Mouse (Mus musculus) granulocyte monocyte progenitor cell, adult 5-6 weeks (primary cell): ENCODE measurements around the gene Csdc2. TPM values are rescaled to one million over a fixed set of nuclear protein-coding genes. Genes with fewer than 3 reads are reported as not detected.
"Not testable (repeated sequence)": the region's sequence is repeated elsewhere in the genome, so short reads cannot be mapped to it uniquely, and the experiment has no call there.

Source experiments
- ATAC-seq: replicated peaks from 2 replicates; pipeline ENCODE4 v1.8.0; 2016; ENCODE audit warnings: mild to moderate bottlenecking, moderate TSS enrichment, inconsistent platforms; ENCODE audit not compliant: poor library complexity, severe bottlenecking
- total RNA-seq, 2 experiments: library from RNA; stranded (forward) in 1 of 2; stranded (reverse) in 1 of 2; fragments of 200-712, 200-1000 nt in 1 of 2; fragments of >200 nt in 1 of 2; fragmentation: Nextera tagmentation in 1 of 2; gene quantifications; 2 replicates each; pipeline ENCODE4 v1.2.3; 2014 to 2017

The Csdc2 gene
- not detected in 2 replicates for total RNA-seq (2014; fragmentation: Nextera tagmentation)
- total RNA-seq (2017) = not detected in 2 replicates

GRCm38 (mm10) chr15:81936679-81937078, at the start of gene Csdc2:
Gene Csdc2, plus strand, starts transcription at chr15:81936759.
- ATAC-seq = no peak

GRCm38 (mm10) chr15:81886795-81887550, 49.6 kb upstream of the Csdc2 start:
- peak; percentile 33; the same call in 1 of the 2 replicates for ATAC-seq

GRCm38 (mm10) chr15:81889175-81889574, 47.4 kb upstream of the Csdc2 start:
- no peak for ATAC-seq

GRCm38 (mm10) chr15:81891140-81891802, 45.3 kb upstream of the Csdc2 start:
- no peak for ATAC-seq

- ATAC-seq = no peak
Observed at GRCm38 (mm10) chr15:81891822-81892580, 44.6 kb upstream of the Csdc2 start.

- ATAC-seq = no peak
Observed at GRCm38 (mm10) chr15:81894002-81894401, 42.6 kb upstream of the Csdc2 start.

- no peak for ATAC-seq
Observed at GRCm38 (mm10) chr15:81896407-81896806, 40.2 kb upstream of the Csdc2 start.

GRCm38 (mm10) chr15:81897607-81898285, 38.8 kb upstream of the Csdc2 start:
- ATAC-seq = no peak

- ATAC-seq = no peak
Observed at GRCm38 (mm10) chr15:81898751-81899150, 37.8 kb upstream of the Csdc2 start.

- peak; percentile 56; the same call in 1 of the 2 replicates for ATAC-seq
Observed at GRCm38 (mm10) chr15:81904939-81905338, 31.6 kb upstream of the Csdc2 start.

- no peak for ATAC-seq
Observed at GRCm38 (mm10) chr15:81907953-81908352, 28.6 kb upstream of the Csdc2 start.

- ATAC-seq = not testable (repeated sequence)
Observed at GRCm38 (mm10) chr15:81908767-81909166, 27.8 kb upstream of the Csdc2 start.

GRCm38 (mm10) chr15:81912498-81912897, 24.1 kb upstream of the Csdc2 start:
- ATAC-seq = no peak

GRCm38 (mm10) chr15:81914668-81915067, 21.9 kb upstream of the Csdc2 start:
- no peak for ATAC-seq

GRCm38 (mm10) chr15:81915663-81916062, 20.9 kb upstream of the Csdc2 start:
- no peak for ATAC-seq

GRCm38 (mm10) chr15:81917201-81917600, 19.4 kb upstream of the Csdc2 start:
- no peak for ATAC-seq

- ATAC-seq = peak; percentile 73
Observed at GRCm38 (mm10) chr15:81917621-81918463, 18.7 kb upstream of the Csdc2 start.

GRCm38 (mm10) chr15:81919062-81919461, 17.5 kb upstream of the Csdc2 start:
- ATAC-seq = no peak

- no peak for ATAC-seq
Observed at GRCm38 (mm10) chr15:81920546-81921217, 15.9 kb upstream of the Csdc2 start.
